Mouse (Mus musculus): ENCODE measurements at regions not wholly inside any gene's neighbourhood (a gene's known extent, or its start where the extent isn't known, plus 50 kb on each side); places are given as distances from the start of the nearest gene placed in this dataset.

GRCm38 (mm10) chr2:51497896-51498295, 129.4 kb upstream of the Tas2r134 start:
- no peak for DNase-seq (ENCODE audit: low spot score)
- H3K27me3 ChIP-seq (ENCODE audit: insufficient read depth, poor library complexity, severe bottlenecking): no peaks in the 10 kb centered on the region

GRCm38 (mm10) chr2:51473753-51474152, 153.6 kb upstream of the Tas2r134 start:
- no peaks in the 10 kb centered on the region for H3K27me3 ChIP-seq (ENCODE audit: insufficient read depth, poor library complexity, severe bottlenecking)
- no peak overlapping the region for H3K4me3 ChIP-seq
- H3K27ac ChIP-seq: no peak overlapping the region
- H3K9me3 ChIP-seq: no peaks in the 10 kb centered on the region
- no peaks in the 10 kb centered on the region for H3K36me3 ChIP-seq
- 84% methylated on average over 2 of the region's 2 CpGs for WGBS
- no peak for DNase-seq (ENCODE audit: low spot score)
- no peaks in the 10 kb centered on the region for H3K4me1 ChIP-seq (replicated peaks)

More at GRCm38 (mm10) chr2:51497896-51498295, 129.4 kb upstream of the Tas2r134 start:
- Histone ChIP-seq H3K27ac (no peak overlapping the region), H3K36me3 (no peaks in the 10 kb centered on the region), H3K9me3 (no peaks in the 10 kb centered on the region), H3K4me1 (replicated peaks) (no peaks in the 10 kb centered on the region), H3K4me3 (no peak overlapping the region)
- 91% methylated on average over 2 of the region's 2 CpGs for WGBS

DNA sequence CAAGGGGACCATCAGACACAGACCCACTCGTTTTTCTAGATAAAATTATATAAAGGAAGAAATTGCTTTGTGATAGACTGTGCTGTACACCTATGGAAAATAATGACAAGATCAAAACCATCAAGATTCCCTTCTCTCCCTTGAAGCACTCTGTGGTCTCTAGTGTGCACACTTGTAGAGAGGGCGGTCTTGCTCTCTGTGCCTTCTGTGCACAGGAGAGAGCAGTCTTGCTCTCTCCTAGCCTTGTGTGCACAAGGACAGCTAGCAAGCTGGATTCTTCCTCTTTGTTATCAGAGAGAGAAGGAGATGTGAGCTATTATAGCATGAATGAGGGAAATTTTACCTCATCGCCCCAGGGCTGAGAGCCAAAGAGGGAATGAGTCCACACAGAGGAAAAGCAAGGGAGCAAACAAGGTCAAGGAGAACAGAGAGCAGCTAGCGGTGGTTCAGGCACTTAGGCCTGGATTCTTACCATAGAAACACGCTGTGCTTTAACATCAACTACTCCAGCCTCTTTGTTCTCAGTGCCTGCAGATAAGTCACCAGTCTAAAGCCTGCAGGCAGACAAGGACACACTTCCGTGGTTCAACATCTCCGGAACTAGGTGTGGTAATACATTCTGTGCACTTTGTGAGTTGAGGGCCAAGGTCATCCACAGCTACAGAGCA, 160.2 kb upstream of the Tas2r134 start:
- Histone ChIP-seq H3K4me3 (no peak overlapping the region), H3K36me3 (no peaks in the 10 kb centered on the region), H3K27me3 (ENCODE audit: insufficient read depth, poor library complexity, severe bottlenecking) (no peaks in the 10 kb centered on the region), H3K27ac (no peak overlapping the region), H3K4me1 (replicated peaks) (no peaks in the 10 kb centered on the region), H3K9me3 (no peaks in the 10 kb centered on the region)
- WGBS: 83% methylated on average over 7 of the region's 7 CpGs
- DNase-seq (ENCODE audit: low spot score): no peak

- no peaks in the 10 kb centered on the region for H3K4me1 ChIP-seq (replicated peaks)
- H3K27ac ChIP-seq: no peak overlapping the region
- H3K4me3 ChIP-seq: no peak overlapping the region
- no peaks in the 10 kb centered on the region for H3K36me3 ChIP-seq
- H3K27me3 ChIP-seq (ENCODE audit: insufficient read depth, poor library complexity, severe bottlenecking): no peaks in the 10 kb centered on the region
- H3K9me3 ChIP-seq: no peaks in the 10 kb centered on the region
- no peak for DNase-seq (ENCODE audit: low spot score)
- 94% methylated on average over 7 of the region's 7 CpGs for WGBS
Observed at GRCm38 (mm10) chr2:51466003-51466402, 161.3 kb upstream of the Tas2r134 start.

GRCm38 (mm10) chr2:51465576-51465975, 161.7 kb upstream of the Tas2r134 start:
- Histone ChIP-seq H3K4me1 (replicated peaks) (no peaks in the 10 kb centered on the region), H3K36me3 (no peaks in the 10 kb centered on the region), H3K27me3 (ENCODE audit: insufficient read depth, poor library complexity, severe bottlenecking) (no peaks in the 10 kb centered on the region), H3K9me3 (no peaks in the 10 kb centered on the region), H3K4me3 (no peak overlapping the region), H3K27ac (no peak overlapping the region)
- no peak for DNase-seq (ENCODE audit: low spot score)
- WGBS: 83% methylated on average over 7 of the region's 7 CpGs

GRCm38 (mm10) chr2:51464356-51464755, 163.0 kb upstream of the Tas2r134 start:
- 94% methylated on average over 2 of the region's 2 CpGs for whole genome bisulfite sequencing
- DNase-seq (ENCODE audit: low spot score): no peak

DNA sequence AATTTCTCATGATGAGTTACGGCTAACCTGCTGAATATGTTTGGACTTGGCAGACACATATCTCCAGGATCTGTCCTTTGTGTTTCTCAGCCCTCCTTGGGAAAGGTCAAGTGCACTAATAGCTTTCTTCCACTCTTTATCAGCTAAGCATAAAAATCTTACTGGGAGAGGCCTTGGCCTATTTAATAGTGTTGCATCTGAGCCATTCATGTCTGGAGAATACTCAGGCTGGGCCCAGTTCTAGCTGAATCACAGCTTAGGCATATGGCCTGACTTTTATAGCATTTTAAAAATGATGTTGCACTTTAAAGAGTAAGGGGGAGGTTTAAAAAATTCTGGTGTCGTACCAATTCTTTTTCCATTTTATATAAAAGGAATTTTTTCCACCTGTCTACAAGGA, 166.4 kb upstream of the Tas2r134 start:
- H3K4me3 ChIP-seq: no peak overlapping the region
- H3K36me3 ChIP-seq: no peaks in the 10 kb centered on the region
- no peaks in the 10 kb centered on the region for H3K4me1 ChIP-seq (replicated peaks)
- 89% methylated on average over 2 of the region's 2 CpGs for WGBS
- no peaks in the 10 kb centered on the region for H3K9me3 ChIP-seq
- no peaks in the 10 kb centered on the region for H3K27me3 ChIP-seq (ENCODE audit: insufficient read depth, poor library complexity, severe bottlenecking)
- H3K27ac ChIP-seq: no peak overlapping the region
- DNase-seq (ENCODE audit: low spot score): no peak

More at GRCm38 (mm10) chr2:51464356-51464755, 163.0 kb upstream of the Tas2r134 start:
- no peak overlapping the region for H3K27ac ChIP-seq
- H3K4me3 ChIP-seq: no peak overlapping the region
- H3K27me3 ChIP-seq (ENCODE audit: insufficient read depth, poor library complexity, severe bottlenecking): no peaks in the 10 kb centered on the region
- no peaks in the 10 kb centered on the region for H3K4me1 ChIP-seq (replicated peaks)
- H3K36me3 ChIP-seq: no peaks in the 10 kb centered on the region
- no peaks in the 10 kb centered on the region for H3K9me3 ChIP-seq

GRCm38 (mm10) chr2:51459486-51459885, 167.8 kb upstream of the Tas2r134 start:
- Histone ChIP-seq H3K36me3 (no peaks in the 10 kb centered on the region), H3K27me3 (ENCODE audit: insufficient read depth, poor library complexity, severe bottlenecking) (no peaks in the 10 kb centered on the region), H3K4me1 (replicated peaks) (no peaks in the 10 kb centered on the region), H3K27ac (no peak overlapping the region), H3K4me3 (no peak overlapping the region), H3K9me3 (no peaks in the 10 kb centered on the region)
- 90% methylated on average over 2 of the region's 2 CpGs for WGBS
- no peak for DNase-seq (ENCODE audit: low spot score)

DNA sequence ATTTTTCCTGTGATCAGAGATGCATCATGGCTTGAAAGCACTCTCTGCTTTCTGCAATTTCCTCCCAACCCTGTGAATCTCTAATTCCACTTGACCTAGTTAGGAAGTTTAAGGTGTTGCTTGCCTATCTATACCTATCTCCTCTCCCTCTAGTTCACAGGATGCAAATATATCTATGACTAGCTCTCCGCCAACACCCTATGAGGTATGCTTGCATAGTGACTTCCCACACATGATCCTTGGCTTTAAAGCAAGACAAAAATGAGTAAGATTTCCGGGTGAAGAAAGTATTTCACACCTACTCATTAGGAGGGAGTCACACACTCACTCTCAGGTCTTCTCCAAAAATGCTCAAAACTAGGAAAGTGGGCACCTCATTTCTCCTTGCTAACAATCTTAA, 169.6 kb upstream of the Tas2r134 start:
- Histone ChIP-seq H3K27ac (no peak overlapping the region), H3K27me3 (ENCODE audit: insufficient read depth, poor library complexity, severe bottlenecking) (no peaks in the 10 kb centered on the region), H3K9me3 (no peaks in the 10 kb centered on the region), H3K4me1 (replicated peaks) (no peaks in the 10 kb centered on the region), H3K36me3 (no peaks in the 10 kb centered on the region), H3K4me3 (no peak overlapping the region)
- WGBS: 92% methylated on average over 2 of the region's 2 CpGs
- no peak for DNase-seq (ENCODE audit: low spot score)

GRCm38 (mm10) chr2:51452816-51453215, 174.5 kb upstream of the Tas2r134 start:
- H3K9me3 ChIP-seq: no peaks in the 10 kb centered on the region
- no peaks in the 10 kb centered on the region for H3K36me3 ChIP-seq
- no peak overlapping the region for H3K4me3 ChIP-seq
- no peaks in the 10 kb centered on the region for H3K27me3 ChIP-seq (ENCODE audit: insufficient read depth, poor library complexity, severe bottlenecking)
- no peak overlapping the region for H3K27ac ChIP-seq
- 89% methylated on average over 7 of the region's 7 CpGs for WGBS
- no peaks in the 10 kb centered on the region for H3K4me1 ChIP-seq (replicated peaks)
- DNase-seq (ENCODE audit: low spot score): no peak

DNA sequence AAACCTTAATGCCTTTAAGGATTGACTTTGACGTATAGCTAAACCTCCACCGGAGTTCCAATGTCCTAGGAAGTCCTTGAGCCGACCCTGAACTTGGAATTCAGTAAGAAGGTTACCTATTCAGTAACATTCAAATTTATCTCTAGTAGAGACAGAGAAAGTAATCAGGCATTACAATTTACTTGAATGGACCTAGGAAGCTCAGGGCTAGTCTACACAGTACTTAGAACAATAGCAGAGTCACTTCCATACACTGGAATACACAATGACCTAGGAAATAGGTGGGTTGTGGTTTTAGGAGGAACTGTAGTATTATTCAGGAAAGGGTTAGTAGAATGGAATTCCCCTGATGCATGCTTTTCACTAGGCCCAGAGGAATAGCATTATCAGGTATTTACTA, 179.2 kb upstream of the Tas2r134 start:
- no peaks in the 10 kb centered on the region for H3K27me3 ChIP-seq (ENCODE audit: insufficient read depth, poor library complexity, severe bottlenecking)
- H3K27ac ChIP-seq: no peak overlapping the region
- no peak for DNase-seq (ENCODE audit: low spot score)
- H3K9me3 ChIP-seq: no peaks in the 10 kb centered on the region
- H3K36me3 ChIP-seq: no peaks in the 10 kb centered on the region
- no peak overlapping the region for H3K4me3 ChIP-seq
- WGBS: 93% methylated on average over 3 of the region's 3 CpGs
- H3K4me1 ChIP-seq (replicated peaks): 0 out of 2 replicates have a peak, but pooled peaks cover 5% of the 10 kb centered on the region

DNA sequence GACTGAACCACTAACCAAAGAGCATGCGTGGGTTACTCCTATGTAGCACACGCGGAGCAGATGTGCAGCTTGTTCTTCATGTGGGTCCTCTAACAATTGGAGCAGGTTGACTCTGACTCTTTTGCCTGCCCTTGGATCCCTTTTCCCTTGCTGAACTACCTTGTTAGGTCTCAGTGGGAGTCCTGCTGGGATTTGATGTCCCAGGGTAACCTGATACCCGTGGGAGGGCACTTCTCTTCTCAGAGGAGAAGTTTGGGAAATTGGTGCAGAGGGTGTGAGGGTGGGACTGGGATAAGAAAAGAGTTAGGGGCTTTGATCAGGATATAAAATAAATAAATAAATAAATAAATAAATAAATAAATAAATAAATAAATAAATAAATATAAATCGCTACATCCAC, 179.7 kb upstream of the Tas2r134 start:
- no peaks in the 10 kb centered on the region for H3K27me3 ChIP-seq (ENCODE audit: insufficient read depth, poor library complexity, severe bottlenecking)
- H3K9me3 ChIP-seq: no peaks in the 10 kb centered on the region
- no peak overlapping the region for H3K27ac ChIP-seq
- 0 out of 2 replicates have a peak, but pooled peaks cover 5% of the 10 kb centered on the region for H3K4me1 ChIP-seq (replicated peaks)
- whole genome bisulfite sequencing: 92% methylated on average over 5 of the region's 5 CpGs
- DNase-seq (ENCODE audit: low spot score): no peak
- H3K36me3 ChIP-seq: no peaks in the 10 kb centered on the region
- H3K4me3 ChIP-seq: no peak overlapping the region

DNA sequence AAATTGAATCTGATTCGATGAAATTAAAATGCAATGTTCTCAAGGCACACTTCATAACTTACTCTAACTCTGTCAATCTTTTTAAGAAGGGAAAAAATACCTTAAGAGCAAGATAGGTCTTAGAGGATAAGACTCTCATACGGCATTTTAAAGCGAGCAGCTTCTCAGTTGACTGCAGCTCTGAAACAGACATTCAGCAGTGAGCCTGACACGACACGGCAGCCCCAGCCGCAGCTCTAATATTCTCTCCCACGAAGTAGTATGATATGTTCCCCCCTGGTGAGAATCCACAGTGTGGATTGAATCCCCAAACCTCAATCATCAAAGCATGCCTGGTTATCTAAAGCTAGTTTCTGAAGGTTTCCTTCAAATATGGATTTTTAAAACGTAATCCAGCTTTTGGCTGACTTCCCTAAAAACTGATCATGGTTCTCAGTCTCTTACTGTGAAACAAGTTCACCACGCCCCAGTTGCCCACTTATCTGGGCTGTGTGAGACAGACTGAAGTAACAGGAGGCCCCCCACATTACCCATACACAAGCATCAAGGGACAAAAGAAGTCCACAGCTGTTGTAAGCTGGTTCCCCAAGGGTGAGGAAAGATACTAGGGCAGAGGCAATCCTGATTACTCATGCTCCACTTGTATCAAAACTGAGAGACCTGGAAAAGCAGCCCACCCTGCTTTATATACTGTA, 182.8 kb upstream of the Tas2r134 start:
- Histone ChIP-seq H3K4me1 (replicated peaks) (0 out of 2 replicates have a peak, but pooled peaks cover 5% of the 10 kb centered on the region), H3K27me3 (ENCODE audit: insufficient read depth, poor library complexity, severe bottlenecking) (no peaks in the 10 kb centered on the region), H3K27ac (no peak overlapping the region), H3K9me3 (no peaks in the 10 kb centered on the region), H3K36me3 (no peaks in the 10 kb centered on the region), H3K4me3 (no peak overlapping the region)
- 80% methylated on average over 9 of the region's 9 CpGs for WGBS
- no peak for DNase-seq (ENCODE audit: low spot score)
